Mouse (Mus musculus) cerebellum, adult (tissue): Measurements from ENCODE around the gene Arglu1.

ENCODE experiments used
- ATAC-seq: cut with Nextera tagmentation; 2 replicates; pipeline ENCODE4 v1.9.2; 2017; ENCODE audit warnings: mild to moderate bottlenecking, moderate library complexity, mixed read lengths; ENCODE audit not compliant: insufficient number of reproducible peaks, low FRiP score, low TSS enrichment

Gene Arglu1

GRCm38 (mm10) chr8:8690146-8691092 lies at the start of gene Arglu1:
Gene Arglu1 (minus strand): TSS chr8:8690521.
- ATAC-seq: peak; percentile 83

GRCm38 (mm10) chr8:8737271-8737670 lies 47.0 kb upstream of the Arglu1 start:
- no peak for ATAC-seq

- ATAC-seq: no peak
Observed at GRCm38 (mm10) chr8:8736826-8737225, 46.5 kb upstream of the Arglu1 start.

GRCm38 (mm10) chr8:8733804-8734203 lies 43.5 kb upstream of the Arglu1 start:
- ATAC-seq: no peak

- no peak for ATAC-seq
Observed at GRCm38 (mm10) chr8:8728643-8729042, 38.3 kb upstream of the Arglu1 start.

- no peak for ATAC-seq
Observed at GRCm38 (mm10) chr8:8726547-8726946, 36.2 kb upstream of the Arglu1 start.

GRCm38 (mm10) chr8:8704813-8705212 lies 14.5 kb upstream of the Arglu1 start:
- ATAC-seq: no peak

- no peak for ATAC-seq
Observed at GRCm38 (mm10) chr8:8703668-8704067, 13.3 kb upstream of the Arglu1 start.

GRCm38 (mm10) chr8:8700821-8701220 lies 10.5 kb upstream of the Arglu1 start:
- no peak for ATAC-seq

- no peak for ATAC-seq
Observed at GRCm38 (mm10) chr8:8700229-8700628, 9.9 kb upstream of the Arglu1 start.

GRCm38 (mm10) chr8:8689454-8690145 lies 721 bp downstream of the Arglu1 start:
- peak; percentile 69 for ATAC-seq

- no peak for ATAC-seq
Observed at GRCm38 (mm10) chr8:8688823-8689453, 1.4 kb downstream of the Arglu1 start.

- no peak for ATAC-seq
Observed at GRCm38 (mm10) chr8:8685517-8685916, 4.8 kb downstream of the Arglu1 start.

GRCm38 (mm10) chr8:8682697-8683096 lies 7.6 kb downstream of the Arglu1 start:
- ATAC-seq: no peak

- no peak for ATAC-seq
Observed at GRCm38 (mm10) chr8:8678236-8678635, 12.1 kb downstream of the Arglu1 start.

- ATAC-seq: no peak
Observed at GRCm38 (mm10) chr8:8674864-8675263, 15.5 kb downstream of the Arglu1 start.

- ATAC-seq: peak; percentile 43
Observed at GRCm38 (mm10) chr8:8661759-8662138, 28.6 kb downstream of the Arglu1 start.

- ATAC-seq: peak; percentile 74
Observed at GRCm38 (mm10) chr8:8661103-8661758, 29.1 kb downstream of the Arglu1 start, which contains the start of gene Efnb2. Gene Efnb2 (minus strand): TSS chr8:8661242.

- no peak; the same call in 1 of the 2 replicates for ATAC-seq
Observed at GRCm38 (mm10) chr8:8660307-8661098, 29.8 kb downstream of the Arglu1 start.
